Mouse (Mus musculus) frontal cortex, adult (tissue): ENCODE data around the gene Gm8994.
"Not testable (repeated sequence)": the region's sequence is repeated elsewhere in the genome, so short reads cannot be mapped to it uniquely, and the experiment has no call there.

ENCODE experiments used
- ATAC-seq: cut with Nextera tagmentation; 2 replicates; pipeline ENCODE4 v1.9.2; 2017; ENCODE audit warnings: mild to moderate bottlenecking, moderate library complexity, mixed read lengths; ENCODE audit not compliant: low TSS enrichment

The Gm8994 gene

DNA sequence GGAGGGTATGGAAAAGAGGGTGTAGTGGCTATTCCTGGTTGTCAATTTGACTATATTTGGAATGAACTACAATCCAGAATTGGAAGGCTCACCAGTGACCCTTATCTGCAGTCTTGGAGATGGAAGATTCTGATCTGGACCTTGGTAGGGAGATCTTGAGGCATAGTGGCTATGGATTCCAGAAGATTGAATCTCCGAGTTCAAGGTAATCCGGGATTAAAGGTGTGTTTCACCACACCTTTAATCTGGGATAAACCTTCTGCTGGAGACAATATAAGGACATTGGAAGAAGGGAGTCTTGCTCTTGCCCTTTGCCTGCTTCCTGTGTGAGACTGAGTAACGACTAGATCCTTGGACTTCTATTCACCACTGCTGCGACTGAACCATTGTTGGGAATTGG is at the start of gene Gm8994:
Gene Gm8994 (plus strand): TSS at position 301 of the 400 bp plus-strand sequence.
- not testable (repeated sequence) for ATAC-seq

GRCm38 (mm10) chr6:136277685-136278084 is 49.7 kb upstream of the Gm8994 start:
- no peak for ATAC-seq

DNA sequence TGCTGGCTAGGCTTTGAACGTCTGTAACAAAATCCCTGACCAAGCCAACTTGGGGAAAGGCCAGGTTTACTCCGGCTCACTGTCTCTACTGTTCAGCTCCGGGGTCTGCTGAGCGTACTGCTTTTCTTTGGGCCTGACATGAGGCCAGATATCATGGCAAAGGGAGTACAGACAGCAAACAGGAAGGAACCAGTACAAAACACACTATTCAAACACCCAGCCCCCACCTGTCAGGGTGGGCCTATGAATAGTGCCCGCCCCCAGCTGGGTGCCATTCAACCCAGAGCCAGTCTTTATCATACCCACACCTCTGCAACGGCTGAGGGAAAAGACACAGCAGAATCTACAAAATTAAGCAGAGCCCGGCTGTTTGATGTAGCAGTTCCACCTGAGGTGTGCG is 42.8 kb upstream of the Gm8994 start:
- 0 out of 2 replicates have a peak, but pooled peaks have one; percentile 32 for ATAC-seq

DNA sequence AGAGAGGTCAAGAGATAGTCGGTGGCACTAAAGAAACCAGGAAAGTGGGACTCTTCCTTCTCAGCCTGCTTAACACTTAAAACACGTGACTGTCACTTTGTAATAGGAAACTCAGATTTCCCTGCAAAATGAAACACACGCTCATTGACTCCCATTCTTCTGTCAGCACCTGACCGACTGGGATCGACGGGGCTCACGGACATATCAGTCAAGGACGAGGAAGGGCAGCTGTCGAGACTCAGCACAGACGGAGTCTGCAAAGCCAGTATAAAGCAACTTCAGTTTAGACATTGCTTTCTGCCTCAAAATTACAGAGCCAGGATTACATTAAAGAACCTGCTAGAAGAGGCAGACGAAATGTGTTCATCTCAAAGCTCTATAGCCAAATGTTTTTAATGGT is 41.2 kb upstream of the Gm8994 start:
- ATAC-seq, result peak; percentile 46

- peak; percentile 64 for ATAC-seq
Observed at GRCm38 (mm10) chr6:136286589-136286988, 40.8 kb upstream of the Gm8994 start.

DNA sequence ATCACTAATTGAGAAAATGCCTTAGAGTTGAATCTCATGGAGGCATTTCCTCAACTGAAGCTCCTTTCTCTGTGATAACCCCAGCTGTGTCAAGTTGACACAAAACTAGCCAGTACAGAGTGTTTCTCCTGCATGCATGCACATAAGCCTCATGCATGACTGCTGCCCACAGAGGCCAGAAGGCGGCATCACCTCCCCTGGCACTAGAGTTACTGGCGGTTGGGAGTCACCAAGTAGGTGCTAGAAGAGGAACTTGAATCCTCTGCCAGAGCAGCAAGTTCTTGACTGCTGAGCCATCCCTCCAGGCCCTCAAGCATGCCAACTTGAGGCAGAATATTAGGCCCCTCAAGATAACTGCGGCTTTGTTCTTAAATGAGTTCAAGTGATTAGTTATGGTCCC is 35.9 kb upstream of the Gm8994 start:
- ATAC-seq, result no peak

GRCm38 (mm10) chr6:136291951-136292714 is 35.2 kb upstream of the Gm8994 start:
- ATAC-seq, result no peak

GRCm38 (mm10) chr6:136293700-136294099 is 33.6 kb upstream of the Gm8994 start:
- ATAC-seq, result no peak

DNA sequence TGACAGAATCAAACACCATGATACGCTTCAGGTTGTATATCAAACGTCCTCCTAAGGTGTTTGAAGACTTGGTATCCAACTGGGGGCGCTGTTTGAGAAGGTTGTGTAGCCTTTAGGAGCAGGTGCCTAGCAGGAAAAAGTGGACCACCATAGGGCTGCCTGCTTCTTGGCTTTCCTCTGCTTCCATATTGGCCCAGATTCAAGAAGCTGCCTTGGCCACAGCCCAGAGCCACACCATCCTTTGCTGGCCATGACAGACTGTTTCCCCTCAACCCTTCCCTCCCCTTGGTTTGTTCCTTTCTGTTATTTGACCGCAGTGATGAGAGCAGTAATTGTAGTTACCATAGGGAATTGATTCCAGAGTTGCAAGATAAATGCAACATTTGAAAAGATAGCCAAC is 31.5 kb upstream of the Gm8994 start:
- no peak for ATAC-seq

DNA sequence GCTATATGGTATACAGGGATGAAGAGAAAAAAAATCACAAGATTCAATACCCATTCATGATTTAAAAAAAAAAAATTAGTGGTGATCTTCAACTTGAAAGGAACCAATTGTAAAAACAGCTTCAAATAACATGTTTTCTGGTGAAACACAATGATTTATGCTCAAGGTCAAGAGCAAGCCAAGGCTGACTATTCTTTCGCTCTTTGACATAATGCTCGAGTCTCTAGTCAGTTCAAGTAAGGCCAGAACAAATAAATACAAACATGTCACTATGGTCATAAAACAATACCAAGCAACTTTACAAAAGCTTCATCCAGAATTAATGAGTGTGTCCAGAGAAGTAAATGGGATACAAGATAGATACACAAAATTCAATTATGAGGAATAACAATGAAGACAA is 31.1 kb upstream of the Gm8994 start:
- ATAC-seq, result no peak

GRCm38 (mm10) chr6:136303514-136303913 is 23.8 kb upstream of the Gm8994 start:
- peak; percentile 14; the same call in 1 of the 2 replicates for ATAC-seq

- peak; percentile 93 for ATAC-seq
Observed at GRCm38 (mm10) chr6:136304369-136304988, 22.9 kb upstream of the Gm8994 start.

DNA sequence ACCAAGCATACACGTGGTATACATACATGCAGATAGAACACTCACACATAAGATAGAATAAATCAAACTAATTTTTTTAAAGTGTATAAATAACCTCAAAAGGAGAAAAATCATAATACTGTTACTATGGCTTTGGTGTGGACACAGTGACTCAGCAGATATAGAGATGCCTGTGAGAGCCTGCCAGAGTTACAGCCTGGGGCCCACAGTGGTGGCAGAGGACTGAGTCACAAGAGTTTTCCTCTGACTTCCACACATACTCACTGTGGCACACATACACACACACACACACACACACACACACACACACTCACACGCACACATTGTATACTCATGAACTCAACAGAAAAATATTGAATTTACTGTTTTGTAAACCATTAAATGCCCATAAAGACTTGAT is 17.9 kb upstream of the Gm8994 start:
- ATAC-seq, result no peak

DNA sequence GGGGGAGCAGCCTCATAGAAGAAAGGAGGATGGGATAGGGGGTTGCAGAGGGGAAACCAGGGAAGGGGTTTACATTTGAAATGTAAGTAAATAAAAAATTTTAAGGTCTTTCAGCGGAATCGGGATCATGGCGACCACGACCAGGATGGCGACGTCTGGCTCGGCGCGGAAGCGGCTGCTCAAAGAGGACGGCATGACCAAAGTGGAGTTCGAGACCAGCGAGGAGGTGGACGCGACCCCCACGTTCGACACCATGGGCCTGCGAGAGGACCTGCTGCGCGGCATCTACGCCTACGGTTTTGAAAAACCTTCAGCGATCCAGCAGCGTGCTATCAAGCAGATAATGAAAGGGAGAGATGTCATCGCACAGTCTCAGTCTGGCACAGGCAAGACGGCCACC is 1.1 kb downstream of the Gm8994 start:
- ATAC-seq, result not testable (repeated sequence)

GRCm38 (mm10) chr6:136340669-136341068 is 13.3 kb downstream of the Gm8994 start:
- ATAC-seq, result 0 out of 2 replicates have a peak, but pooled peaks have one; percentile 14

DNA sequence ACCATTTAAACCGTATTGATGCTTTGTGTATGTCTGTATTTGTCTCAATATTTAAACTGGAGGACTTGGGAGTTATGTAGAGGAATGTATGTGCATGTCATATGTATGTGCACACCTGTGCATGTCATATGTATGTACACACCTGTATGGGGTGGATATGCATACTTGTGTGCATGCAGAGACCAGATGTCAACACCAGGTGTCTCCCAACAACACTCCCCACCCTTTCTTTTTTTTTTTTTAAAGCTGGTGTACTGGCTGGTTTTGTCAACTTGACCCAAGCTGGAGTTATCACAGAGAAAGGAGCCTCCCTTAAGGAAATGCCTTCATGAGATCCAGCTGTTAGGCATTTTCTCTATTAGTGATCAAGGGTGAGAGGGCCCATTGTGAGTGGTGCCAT is 13.8 kb downstream of the Gm8994 start:
- ATAC-seq, result no peak

GRCm38 (mm10) chr6:136343868-136344267 is 16.5 kb downstream of the Gm8994 start:
- ATAC-seq, result peak; percentile 90

GRCm38 (mm10) chr6:136345034-136345433 is 17.7 kb downstream of the Gm8994 start:
- no peak for ATAC-seq

DNA sequence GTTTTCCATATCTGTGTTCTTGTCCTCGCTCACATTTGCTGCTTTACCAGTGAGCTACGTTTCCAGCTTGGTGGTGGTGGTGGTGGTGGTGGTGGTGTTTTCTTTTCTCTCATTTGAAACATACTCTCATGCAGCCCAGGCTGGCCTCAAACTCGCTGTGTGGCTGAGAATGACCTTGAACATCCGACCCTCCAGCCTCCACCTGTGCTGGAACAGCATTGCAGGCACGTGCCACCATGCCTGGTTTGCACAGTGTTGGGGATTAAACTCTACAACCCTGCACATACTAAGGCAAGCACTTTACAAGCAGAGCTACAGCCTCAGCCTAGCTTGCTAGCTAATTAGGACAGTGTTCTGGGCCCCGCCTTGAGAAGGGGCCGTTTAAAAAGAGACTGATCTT is 18.3 kb downstream of the Gm8994 start:
- no peak for ATAC-seq

GRCm38 (mm10) chr6:136347053-136347452 is 19.7 kb downstream of the Gm8994 start:
- no peak for ATAC-seq

DNA sequence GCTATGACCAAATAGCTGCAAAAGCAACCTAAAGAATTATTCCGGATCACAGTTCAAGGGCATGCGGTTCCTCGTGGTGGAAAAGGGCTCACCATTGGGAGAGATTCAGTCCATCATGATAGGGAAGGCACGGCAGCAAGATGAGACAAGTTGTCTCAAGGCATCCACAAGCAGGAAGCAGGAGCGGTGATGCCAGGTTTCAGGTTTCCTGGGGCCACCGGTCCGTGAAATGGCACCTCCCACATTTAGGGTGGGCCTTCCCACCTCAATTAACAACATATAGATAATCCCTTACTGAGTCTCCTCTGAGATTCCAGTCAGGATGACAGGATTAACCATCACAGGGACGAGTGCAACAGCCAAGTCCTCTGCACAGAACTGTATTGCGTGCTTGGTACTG is 20.3 kb downstream of the Gm8994 start:
- no peak for ATAC-seq

- peak; percentile 91 for ATAC-seq
Observed at GRCm38 (mm10) chr6:136353399-136354184, 26.3 kb downstream of the Gm8994 start.

DNA sequence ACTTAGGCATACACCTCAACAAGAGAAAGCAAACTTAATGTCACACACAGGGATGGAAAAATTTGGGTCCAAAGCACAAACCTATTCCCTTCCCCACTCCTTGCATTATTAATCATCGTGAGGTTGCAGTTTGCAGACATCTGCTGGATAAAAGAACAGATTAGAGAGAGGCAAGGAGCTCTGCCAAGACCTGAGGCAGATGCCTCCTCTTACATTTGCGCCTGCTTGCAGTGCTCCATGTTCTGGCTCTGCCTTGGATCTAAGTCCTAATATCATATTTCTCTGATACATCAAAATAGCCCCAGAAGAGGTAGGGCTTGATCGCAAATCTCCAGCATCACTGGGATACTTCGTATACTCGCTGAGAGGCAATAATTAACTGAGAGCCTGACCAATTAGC is 31.1 kb downstream of the Gm8994 start:
- no peak for ATAC-seq
